Mouse (Mus musculus) C2C12 (cell line): Measurements from ENCODE around the gene Rapsn.

Experiments used
- CEBPB ChIP-seq: IDR thresholded peaks from one replicate; pipeline ENCODE4 v1.6.1; 2011; ENCODE audit warnings: low read depth, mild to moderate bottlenecking, control low read depth, moderate library complexity
- CTCF ChIP-seq: IDR thresholded peaks from one replicate; pipeline ENCODE4 v1.5.1; 2011; ENCODE audit not compliant: control insufficient read depth, insufficient read depth, insufficient read length
- MAX ChIP-seq: IDR thresholded peaks from one replicate; pipeline ENCODE4 v1.6.1; 2011; ENCODE audit warnings: mild to moderate bottlenecking, control low read depth
- MYOD1 ChIP-seq: IDR thresholded peaks from one replicate; pipeline ENCODE4 v1.6.1; 2011; ENCODE audit warnings: low read depth; ENCODE audit not compliant: control insufficient read depth, insufficient read length
- MYOG ChIP-seq: IDR thresholded peaks from one replicate; pipeline ENCODE4 v1.6.1; 2011; ENCODE audit not compliant: control insufficient read depth, insufficient read length; ENCODE audit errors: extremely low read depth
- USF1 ChIP-seq: IDR thresholded peaks from one replicate; pipeline ENCODE4 v1.6.1; 2011; ENCODE audit warnings: low read depth, mild to moderate bottlenecking, control low read depth, moderate library complexity

DNA sequence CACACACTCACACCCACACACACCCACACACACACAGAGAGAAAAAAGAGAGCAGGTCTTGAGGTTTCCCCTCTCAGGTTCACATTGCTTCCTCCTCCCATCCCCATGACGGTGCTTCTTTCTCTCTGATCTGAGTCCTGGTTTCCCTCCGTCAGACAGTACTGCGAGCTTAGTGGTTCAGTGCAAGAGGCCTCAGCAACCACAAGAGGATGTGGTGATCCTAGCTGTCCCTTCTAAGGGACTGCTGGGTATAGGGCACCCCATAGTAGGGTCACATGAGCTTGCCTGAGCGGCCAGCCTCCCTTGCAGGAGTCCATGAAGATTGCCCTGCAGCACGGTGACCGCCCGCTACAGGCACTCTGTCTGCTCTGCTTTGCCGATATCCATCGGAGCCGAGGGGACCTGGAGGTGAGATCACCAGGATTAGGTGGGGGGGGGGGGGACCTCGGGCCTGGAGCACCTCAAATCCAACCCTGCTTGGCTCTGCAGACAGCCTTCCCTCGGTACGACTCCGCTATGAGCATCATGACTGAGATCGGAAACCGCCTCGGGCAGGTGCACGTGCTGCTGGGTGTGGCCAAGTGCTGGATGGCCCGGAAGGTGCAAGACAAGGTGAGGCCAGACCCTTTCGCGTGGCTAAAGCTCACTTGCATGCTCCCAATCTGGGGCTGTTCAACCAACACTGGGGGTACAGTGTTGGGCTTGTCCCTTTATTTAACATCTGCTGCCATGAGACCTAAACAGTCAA lies 7.4 kb downstream of the Rapsn start:
- no peak for TF ChIP-seq CTCF
- TF ChIP-seq CEBPB, result no peak
- no peak for TF ChIP-seq MAX
- no peak for TF ChIP-seq MYOD1
- no peak for TF ChIP-seq USF1
- TF ChIP-seq MYOG, result no peak
